Mouse (Mus musculus): Measurements from ENCODE around the gene Dgcr6.

Gene Dgcr6

DNA sequence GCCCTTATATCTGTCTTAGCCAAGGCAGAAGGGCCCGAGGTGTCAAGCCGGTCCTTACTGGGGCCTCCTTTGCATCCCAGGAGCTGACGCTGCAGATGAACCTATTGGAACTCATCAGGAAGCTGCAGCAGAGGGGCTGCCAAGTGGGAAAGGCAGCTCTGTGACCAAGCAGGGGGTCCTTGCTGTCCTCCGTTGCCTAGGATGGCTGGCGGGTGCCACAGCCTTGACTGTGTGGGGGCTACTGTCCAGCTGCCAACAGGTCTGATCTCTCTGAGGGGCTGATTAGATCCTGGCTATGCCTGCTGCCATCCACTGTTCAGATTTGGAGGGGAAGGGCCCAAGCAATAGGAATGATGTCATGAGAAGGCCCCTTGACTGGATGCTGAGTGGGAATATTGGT, 18.1 kb downstream of the Dgcr6 start:
- no peak for DNase-seq (ENCODE audit: low spot score in 2 of 2)

DNA sequence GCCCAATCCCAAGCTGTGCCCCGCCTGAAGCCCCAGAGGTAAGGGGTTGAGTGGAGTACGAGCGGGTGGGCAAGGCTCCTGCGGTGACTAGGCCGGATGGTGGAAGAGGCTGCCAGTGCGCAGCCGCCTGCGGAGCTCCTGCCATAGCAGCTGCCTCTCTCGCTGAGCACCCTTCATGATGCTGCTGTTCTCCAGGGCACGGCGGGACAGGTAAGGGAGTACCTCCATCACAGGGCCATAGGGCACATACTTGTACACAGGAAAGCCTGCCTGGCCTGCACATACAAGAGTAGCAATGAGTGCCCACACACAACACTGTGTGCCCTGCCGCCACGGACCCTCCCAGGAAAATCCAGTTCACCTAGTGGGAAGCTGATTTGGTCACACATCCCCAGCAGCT, 19.4 kb downstream of the Dgcr6 start:
- no peak for DNase-seq (ENCODE audit: low spot score in 2 of 2)

- DNase-seq (ENCODE audit: low spot score in 2 of 2), result no peak
These were observed 20.8 kb downstream of the Dgcr6 start for GRCm38 (mm10) chr16:18073259-18073962.

- no peak for DNase-seq (ENCODE audit: low spot score in 2 of 2)
These were observed 22.0 kb downstream of the Dgcr6 start for GRCm38 (mm10) chr16:18074611-18075010.

- no peak for DNase-seq (ENCODE audit: low spot score in 2 of 2)
These were observed 22.5 kb downstream of the Dgcr6 start for GRCm38 (mm10) chr16:18075201-18075600.

DNA sequence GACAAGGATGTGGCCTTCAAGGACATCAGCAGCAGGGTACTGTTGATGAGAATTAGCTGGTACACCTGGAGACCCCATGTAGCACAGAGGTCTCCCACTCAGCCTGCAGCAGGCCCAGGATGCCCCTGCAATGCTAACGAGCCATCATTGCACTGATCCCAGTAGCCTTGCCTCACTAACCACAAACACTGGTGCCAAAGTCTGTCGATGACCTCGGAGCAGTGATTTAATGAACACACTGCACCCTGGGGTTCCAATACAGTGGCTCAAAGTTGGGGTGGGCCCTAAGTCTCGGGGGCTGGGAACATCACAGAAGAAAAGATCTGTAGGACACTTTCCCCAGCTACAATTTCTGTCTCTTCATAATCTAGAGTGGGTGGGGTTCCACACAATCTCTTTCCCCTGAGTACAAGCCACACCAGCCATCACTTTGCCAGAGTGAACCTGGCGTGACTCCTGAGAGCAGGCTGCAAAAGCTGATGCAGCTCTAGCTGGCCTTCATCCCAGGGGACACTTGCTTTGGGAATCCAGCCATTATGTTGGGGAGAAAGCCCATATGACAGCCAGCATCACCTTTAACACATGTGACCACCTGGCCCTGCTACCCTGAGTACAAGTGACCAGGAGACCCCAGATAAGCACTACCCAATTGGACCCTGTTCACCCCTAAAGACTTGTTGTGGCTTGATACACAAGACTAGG, 25.8 kb downstream of the Dgcr6 start:
- DNase-seq (ENCODE audit: low spot score in 2 of 2), result no peak

- DNase-seq (ENCODE audit: low spot score in 2 of 2), result no peak
These were observed 26.6 kb downstream of the Dgcr6 start for GRCm38 (mm10) chr16:18079300-18079699.

DNA sequence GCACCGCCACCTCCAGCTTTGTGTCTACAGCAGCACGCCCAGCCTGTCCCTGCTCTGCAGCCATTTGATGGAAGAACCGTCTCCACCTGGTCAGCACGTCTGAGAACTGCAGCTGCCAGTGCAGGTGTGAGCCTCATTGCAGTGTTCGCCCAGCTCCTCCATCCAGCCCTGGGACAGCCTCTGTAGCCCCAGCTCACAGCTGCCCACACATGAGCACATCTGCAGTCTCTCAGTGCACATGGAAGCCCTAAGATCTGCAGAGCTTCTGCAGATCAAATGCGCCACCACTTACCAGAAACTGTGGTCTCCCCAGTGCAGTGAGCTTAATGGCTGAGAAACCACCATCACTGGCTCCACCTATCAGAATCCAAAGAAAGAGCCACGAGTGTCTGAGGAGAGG, 27.5 kb downstream of the Dgcr6 start:
- DNase-seq (ENCODE audit: low spot score in 2 of 2), result no peak

GRCm38 (mm10) chr16:18081149-18081827, 28.6 kb downstream of the Dgcr6 start:
- DNase-seq (ENCODE audit: low spot score in 2 of 2), result no peak

- DNase-seq (ENCODE audit: low spot score in 2 of 2), result no peak
These were observed 29.6 kb downstream of the Dgcr6 start for GRCm38 (mm10) chr16:18082291-18082690.

DNA sequence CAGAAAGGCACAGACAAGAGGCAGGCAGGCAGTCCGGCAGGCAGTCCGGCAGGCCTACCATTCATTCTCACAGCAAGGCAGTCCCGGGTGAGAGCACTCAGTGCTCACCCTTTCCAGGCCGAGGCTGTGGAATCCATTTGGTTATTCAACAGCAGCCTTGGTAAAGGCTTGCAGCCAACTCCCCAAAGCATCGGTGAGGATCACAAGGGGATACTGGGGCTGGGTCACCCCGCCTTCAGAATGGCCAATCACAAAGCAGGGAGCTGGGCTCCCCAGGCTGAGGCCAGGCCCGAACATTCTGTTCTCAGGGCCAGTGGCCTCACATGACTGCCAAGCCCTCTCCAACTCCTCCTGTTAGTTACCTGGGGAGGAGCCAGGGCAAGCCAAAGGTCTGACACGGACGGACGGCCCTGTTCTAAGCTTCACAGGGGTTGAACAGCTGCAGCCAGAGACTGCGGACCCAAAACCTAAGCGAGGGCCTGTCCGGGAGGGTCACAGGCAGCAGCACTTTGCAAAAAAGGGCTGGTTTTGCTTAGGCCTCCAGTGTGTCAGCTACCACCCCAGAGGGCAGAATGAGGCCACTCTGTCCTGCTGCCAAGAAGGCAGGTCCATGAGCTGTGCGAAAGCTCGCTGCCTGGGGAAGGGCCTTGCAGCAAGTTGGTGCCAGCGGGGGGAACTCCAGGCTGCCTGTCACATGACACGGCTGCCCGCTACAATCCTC, 30.7 kb downstream of the Dgcr6 start:
- DNase-seq (ENCODE audit: low spot score in 2 of 2), result peak in 1 of 2 experiments; percentile 55

DNA sequence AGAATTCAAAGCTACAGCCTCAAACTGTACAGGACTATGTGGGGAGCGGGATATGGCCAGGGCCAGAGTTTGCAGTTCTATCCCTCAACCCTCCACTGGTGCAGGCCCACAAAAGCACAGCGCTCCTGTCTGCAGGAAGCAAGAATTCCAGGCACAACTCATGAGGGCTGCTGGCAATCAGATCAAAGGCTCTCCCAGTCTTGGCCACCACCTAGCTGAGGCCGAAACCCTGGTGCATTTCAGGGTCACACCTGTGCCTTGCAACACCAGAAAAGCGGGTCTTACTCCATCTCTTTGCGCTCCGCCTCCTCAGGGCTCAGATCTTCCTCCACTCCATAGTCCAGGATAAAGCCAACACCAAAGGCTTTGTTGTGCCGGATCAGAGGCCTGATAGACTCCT, 31.6 kb downstream of the Dgcr6 start:
- no peak for DNase-seq (ENCODE audit: low spot score in 2 of 2)

- no peak for DNase-seq (ENCODE audit: low spot score in 2 of 2)
These were observed 34.4 kb downstream of the Dgcr6 start for GRCm38 (mm10) chr16:18087101-18087500.

GRCm38 (mm10) chr16:18096348-18096747, 43.7 kb downstream of the Dgcr6 start:
- DNase-seq (ENCODE audit: low spot score in 2 of 2), result no peak

GRCm38 (mm10) chr16:18102816-18103215, 50.2 kb downstream of the Dgcr6 start:
- DNase-seq (ENCODE audit: low spot score in 2 of 2), result no peak

- no peak for DNase-seq (ENCODE audit: low spot score in 2 of 2)
These were observed 50.7 kb downstream of the Dgcr6 start for GRCm38 (mm10) chr16:18103366-18103765.

- DNase-seq (ENCODE audit: low spot score in 2 of 2), result no peak
These were observed 51.1 kb downstream of the Dgcr6 start for GRCm38 (mm10) chr16:18103808-18104207.

- peak; percentile 83 for DNase-seq (ENCODE audit: low spot score in 2 of 2)
These were observed 55.7 kb downstream of the Dgcr6 start for GRCm38 (mm10) chr16:18108221-18108966.

DNA sequence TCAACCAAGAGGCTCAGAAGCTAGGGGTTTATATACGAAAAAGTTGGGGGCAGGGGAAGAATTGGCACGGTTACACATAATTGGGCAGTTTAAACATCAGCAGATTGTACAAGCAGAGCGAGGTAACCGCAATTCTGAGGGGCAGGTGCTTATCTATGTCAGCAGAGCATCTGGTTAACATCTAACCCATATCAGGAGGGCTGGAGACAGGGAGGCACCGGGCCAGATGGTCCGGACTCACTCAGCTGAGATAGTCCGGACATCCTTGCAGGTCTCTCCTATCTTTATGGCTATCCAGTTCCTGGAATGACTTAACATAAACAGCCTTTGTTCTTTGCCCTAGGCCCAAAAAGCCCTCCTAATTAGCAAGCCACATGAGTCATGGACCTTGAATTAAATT, 58.4 kb downstream of the Dgcr6 start:
- no peak for DNase-seq (ENCODE audit: low spot score in 2 of 2)

- no peak for DNase-seq (ENCODE audit: low spot score in 2 of 2)
These were observed 63.8 kb downstream of the Dgcr6 start for GRCm38 (mm10) chr16:18116467-18116866.

DNA sequence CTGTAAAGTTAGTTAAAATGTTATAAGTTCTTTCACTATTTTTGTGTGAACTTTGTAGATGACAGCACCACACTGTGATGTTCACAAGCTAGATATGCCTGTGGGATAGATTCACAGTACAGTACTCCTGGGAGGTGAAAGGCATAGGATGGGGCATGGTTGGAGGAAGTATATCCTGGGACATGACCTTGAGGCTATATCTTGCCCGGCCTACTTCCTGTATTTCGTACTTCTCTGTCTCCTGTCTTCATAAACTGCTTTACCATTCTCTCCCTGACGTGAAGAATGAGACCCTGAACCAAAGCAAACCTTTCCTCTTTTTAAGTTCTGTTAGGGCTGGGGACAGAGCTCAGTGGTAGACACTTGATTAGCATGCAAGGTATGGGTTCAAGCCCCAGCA, 65.6 kb downstream of the Dgcr6 start:
- DNase-seq (ENCODE audit: low spot score in 2 of 2), result no peak

Measured in right cerebral cortex, adult 2 months (tissue).